Mouse (Mus musculus) heart, embryonic 16.5 days (tissue): ENCODE data around the gene Shank3. TPM values are rescaled to one million over a fixed set of nuclear protein-coding genes. Genes with fewer than 3 reads are reported as not detected.
A peak's percentile ranks its signal among the peaks of the same experiment; 100 is the strongest.

Source experiments
- ATAC-seq: fragments of 200-750 bp; cut with Nextera tagmentation; replicated peaks from 2 replicates; pipeline ENCODE4 v1.8.0; 2017; ENCODE audit warnings: moderate number of reproducible peaks; ENCODE audit not compliant: insufficient read depth, low FRiP score; ENCODE audit errors: extremely low read depth
- H3K27ac ChIP-seq: fragments of 300-500 bp; sonication (generic); 2 replicates; pipeline ENCODE4 v1.5.1; 2014; ENCODE audit warnings: mild to moderate bottlenecking, low read length, control low read depth, moderate library complexity
- H3K27me3 ChIP-seq: fragments of 300-500 bp; sonication (generic); 2 replicates; pipeline ENCODE4 v1.6.1; 2014; ENCODE audit warnings: low read length, mixed read lengths; ENCODE audit not compliant: control insufficient read depth, insufficient read depth
- H3K36me3 ChIP-seq: fragments of 300-500 bp; sonication (generic); 2 replicates; pipeline ENCODE4 v1.6.1; 2014; ENCODE audit not compliant: control insufficient read depth, insufficient read depth
- H3K4me1 ChIP-seq: fragments of 300-500 bp; sonication (generic); 2 replicates; pipeline ENCODE4 v1.6.1; 2014; ENCODE audit warnings: low read length, mixed read lengths; ENCODE audit not compliant: control insufficient read depth, insufficient read depth
- H3K4me2 ChIP-seq: fragments of 300-500 bp; sonication (generic); 2 replicates; pipeline ENCODE4 v1.6.1; 2014; ENCODE audit warnings: low read depth, mild to moderate bottlenecking, control low read depth, low read length
- H3K4me3 ChIP-seq: fragments of 300-500 bp; sonication (generic); 2 replicates; pipeline ENCODE4 v1.5.1; 2014; ENCODE audit warnings: mild to moderate bottlenecking, control low read depth, low read length
- H3K9ac ChIP-seq: fragments of 300-500 bp; sonication (generic); 2 replicates; pipeline ENCODE4 v1.6.1; 2014; ENCODE audit warnings: low read length, control low read depth
- H3K9me3 ChIP-seq: fragments of 300-500 bp; sonication (generic); replicated peaks from 2 replicates; pipeline ENCODE4 v1.6.1; 2016; ENCODE audit warnings: low read length; ENCODE audit not compliant: control insufficient read depth
- WGBS: fragments of 180-500 bp; shearing (Covaris S2); extraction: QIAGEN DNeasy Blood & Tissue Kit; methylation state at CpG from one replicate; pipeline ENCODE4 v1.1.7; 2014; 5-methylcytosine and 5-hydroxymethylcytosine counted together
- polyA plus RNA-seq: library from polyadenylated mRNA; unstranded; fragments of >200 nt; fragmentation: Nextera tagmentation; extraction: Ambion mirVana; gene quantifications from 2 replicates; pipeline ENCODE4 v1.2.1, GENCODE M21; 2015

Gene Shank3
- polyA plus RNA-seq, 1 experiment from 2014 or later, result 1.6 TPM

DNA sequence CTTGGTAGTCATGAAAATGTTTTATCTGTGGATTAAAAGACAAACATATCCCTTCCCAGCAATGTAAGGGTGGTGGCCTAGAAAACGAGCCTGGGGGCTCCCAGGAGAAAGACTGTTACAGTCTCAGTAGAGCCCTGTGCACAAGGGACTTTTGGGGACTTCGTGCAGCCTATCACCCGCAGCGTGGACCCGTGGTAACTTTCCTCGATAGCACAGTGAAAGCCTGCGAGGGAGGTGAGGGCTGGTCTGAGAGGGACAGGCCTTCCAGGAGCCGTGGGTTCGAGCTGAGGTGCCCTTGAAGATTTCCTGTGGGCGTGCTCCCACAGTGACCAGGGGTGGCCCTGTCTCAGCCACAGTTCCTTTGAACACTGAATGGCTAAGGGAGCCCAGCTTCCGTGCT lies 86.2 kb downstream of the Shank3 start:
- H3K4me3 ChIP-seq, result no peak overlapping the region
- no peaks in the 10 kb centered on the region for H3K27me3 ChIP-seq
- ATAC-seq, result no peak
- 81% methylated on average over 11 of the region's 11 CpGs for WGBS
- no peak overlapping the region for H3K9ac ChIP-seq
- H3K4me1 ChIP-seq, result no peaks in the 10 kb centered on the region
- no peaks in the 10 kb centered on the region for H3K9me3 ChIP-seq
- no peak overlapping the region for H3K4me2 ChIP-seq
- H3K27ac ChIP-seq, result no peak overlapping the region
- H3K36me3 ChIP-seq, result 0 out of 2 replicates have a peak, but pooled peaks cover 3% of the 10 kb centered on the region

DNA sequence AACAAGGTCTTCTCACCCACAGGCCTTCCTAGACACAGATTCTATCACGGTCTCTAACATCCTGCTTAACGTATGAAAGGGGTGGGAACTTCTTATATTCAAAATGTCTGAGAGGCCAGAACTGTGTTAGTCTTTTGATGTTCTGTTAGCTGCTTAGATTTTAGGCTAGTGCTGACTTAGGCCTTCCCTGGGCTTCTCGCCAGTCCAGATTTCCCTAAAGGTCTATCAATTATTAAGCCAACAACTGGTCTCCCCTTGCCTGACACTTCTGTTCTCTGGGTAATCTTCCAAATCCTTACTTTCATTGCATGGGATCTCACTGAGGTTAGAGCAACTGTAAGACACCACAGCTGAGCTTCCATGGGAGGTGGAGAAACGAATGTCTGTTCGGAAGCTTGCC lies 89.7 kb downstream of the Shank3 start:
- H3K4me2 ChIP-seq, result no peak overlapping the region
- H3K4me1 ChIP-seq, result peaks cover 5% of the 10 kb centered on the region; the same call in 1 of the 2 replicates
- WGBS, result 74% methylated on average over 5 of the region's 5 CpGs
- H3K9ac ChIP-seq, result no peak overlapping the region
- no peaks in the 10 kb centered on the region for H3K27me3 ChIP-seq
- H3K4me3 ChIP-seq, result no peak overlapping the region
- ATAC-seq, result no peak
- no peak overlapping the region for H3K27ac ChIP-seq
- H3K9me3 ChIP-seq, result no peaks in the 10 kb centered on the region
- no peaks in the 10 kb centered on the region for H3K36me3 ChIP-seq

DNA sequence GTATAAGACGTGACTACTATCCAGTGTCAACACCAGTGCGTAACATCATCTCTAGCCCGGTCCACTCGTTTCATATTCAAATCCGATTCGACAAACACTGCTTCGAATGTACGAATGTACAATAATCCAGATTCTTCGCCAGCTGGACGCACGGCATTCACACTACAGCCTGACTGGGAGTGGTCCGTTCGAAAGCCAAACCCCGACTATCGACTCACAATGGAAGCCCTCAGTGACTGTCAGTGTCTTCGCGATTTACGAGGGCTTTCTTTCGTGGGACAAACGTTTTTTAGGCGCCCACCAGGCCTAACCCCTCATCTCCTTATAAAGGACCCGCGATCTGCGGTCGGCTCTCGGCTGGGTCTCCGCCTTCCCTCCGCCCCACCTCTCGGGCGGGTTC lies 91.9 kb downstream of the Shank3 start:
- 1% methylated on average over 30 of the region's 30 CpGs for WGBS
- Histone ChIP-seq H3K27me3 (no peaks in the 10 kb centered on the region), H3K9me3 (no peaks in the 10 kb centered on the region), H3K4me1 (peaks cover 5% of the 10 kb centered on the region; the same call in 1 of the 2 replicates), H3K9ac (peak overlapping the region; percentile 84), H3K36me3 (no peaks in the 10 kb centered on the region), H3K27ac (peak overlapping the region; percentile 7; the same call in 1 of the 2 replicates), H3K4me2 (peak overlapping the region; percentile 82), H3K4me3 (peak overlapping the region; percentile 79)
- ATAC-seq, result 0 out of 2 replicates have a peak, but pooled peaks have one; percentile 3

DNA sequence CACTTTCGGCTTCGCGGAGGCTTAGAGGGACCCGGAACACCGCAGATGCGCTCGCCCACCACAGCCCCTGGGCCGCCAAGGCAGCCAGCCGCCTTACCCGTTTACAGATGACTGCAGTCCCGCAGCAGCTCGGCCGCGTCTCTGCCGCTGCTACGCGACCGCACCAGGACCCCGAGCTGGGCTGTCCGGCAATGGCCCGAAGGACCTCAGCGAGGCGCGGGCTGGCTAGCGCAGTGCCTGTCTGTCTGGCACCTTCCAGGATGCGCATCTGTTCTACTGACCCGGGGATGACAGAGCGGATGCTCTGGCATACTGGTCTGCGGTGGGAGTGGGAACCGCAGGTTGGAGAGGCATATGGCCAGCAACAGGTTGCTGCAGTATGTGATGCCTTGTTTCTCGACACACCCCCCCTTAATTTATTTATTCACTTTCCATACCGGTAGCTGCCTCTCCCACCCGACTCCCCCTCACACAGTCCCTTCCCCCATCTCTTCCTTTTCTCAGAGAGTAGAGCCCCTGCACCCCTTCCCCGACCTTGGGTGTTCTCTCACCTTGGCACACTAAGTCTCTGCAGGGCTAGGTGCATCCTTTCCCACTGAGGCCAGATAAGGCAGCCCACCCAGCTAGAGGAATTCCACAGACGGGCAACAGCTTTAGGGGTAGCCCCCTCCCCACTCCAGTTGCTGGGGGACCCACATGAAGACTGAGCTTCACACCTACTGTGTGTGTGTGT lies 92.5 kb downstream of the Shank3 start, which contains the start of gene Rabl2:
TSS of gene Rabl2 (minus strand) at position 201 of the 733 bp plus-strand sequence.
- H3K27ac ChIP-seq, result peak within 1 kb of the TSS; percentile 7; the same call in 1 of the 2 replicates
- H3K9ac ChIP-seq, result peak within 1 kb of the TSS; percentile 84
- H3K36me3 ChIP-seq, result no peaks in the 10 kb centered on the region
- H3K4me2 ChIP-seq, result peak within 1 kb of the TSS; percentile 82
- peak; percentile 96 for ATAC-seq
- no peaks in the 10 kb centered on the region for H3K9me3 ChIP-seq
- peak within 1 kb of the TSS; percentile 79 for H3K4me3 ChIP-seq
- under 1% methylated on average over 35 of the region's 35 CpGs for WGBS
- no peaks in the 10 kb centered on the region for H3K27me3 ChIP-seq
- peaks cover 5% of the 10 kb centered on the region; the same call in 1 of the 2 replicates for H3K4me1 ChIP-seq

DNA sequence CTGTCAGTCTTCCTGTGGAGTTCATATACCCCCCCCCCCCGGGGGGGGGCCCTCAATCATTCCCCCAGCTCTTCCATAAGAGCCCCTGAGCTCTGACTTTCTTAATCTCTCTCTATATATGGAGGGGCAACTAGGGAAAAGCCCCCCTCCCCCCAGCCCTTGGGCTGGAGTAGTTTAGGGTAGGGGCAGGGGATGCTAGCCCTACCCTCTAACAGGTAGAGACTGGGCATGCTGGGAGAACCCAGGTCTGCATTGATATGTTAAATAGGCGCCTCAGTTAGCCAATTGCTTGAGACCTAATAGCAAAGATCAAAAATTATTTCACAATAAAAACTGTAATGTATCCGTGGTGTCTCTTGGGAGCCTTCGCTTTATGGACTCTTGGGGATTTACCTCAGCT lies 93.1 kb downstream of the Shank3 start:
- H3K4me3 ChIP-seq, result no peak overlapping the region
- H3K9me3 ChIP-seq, result no peaks in the 10 kb centered on the region
- H3K36me3 ChIP-seq, result no peaks in the 10 kb centered on the region
- no peak overlapping the region for H3K9ac ChIP-seq
- no peak for ATAC-seq
- WGBS, result 44% methylated on average over 4 of the region's 4 CpGs
- no peak overlapping the region for H3K4me2 ChIP-seq
- no peaks in the 10 kb centered on the region for H3K27me3 ChIP-seq
- peaks cover 5% of the 10 kb centered on the region; the same call in 1 of the 2 replicates for H3K4me1 ChIP-seq
- H3K27ac ChIP-seq, result no peak overlapping the region

DNA sequence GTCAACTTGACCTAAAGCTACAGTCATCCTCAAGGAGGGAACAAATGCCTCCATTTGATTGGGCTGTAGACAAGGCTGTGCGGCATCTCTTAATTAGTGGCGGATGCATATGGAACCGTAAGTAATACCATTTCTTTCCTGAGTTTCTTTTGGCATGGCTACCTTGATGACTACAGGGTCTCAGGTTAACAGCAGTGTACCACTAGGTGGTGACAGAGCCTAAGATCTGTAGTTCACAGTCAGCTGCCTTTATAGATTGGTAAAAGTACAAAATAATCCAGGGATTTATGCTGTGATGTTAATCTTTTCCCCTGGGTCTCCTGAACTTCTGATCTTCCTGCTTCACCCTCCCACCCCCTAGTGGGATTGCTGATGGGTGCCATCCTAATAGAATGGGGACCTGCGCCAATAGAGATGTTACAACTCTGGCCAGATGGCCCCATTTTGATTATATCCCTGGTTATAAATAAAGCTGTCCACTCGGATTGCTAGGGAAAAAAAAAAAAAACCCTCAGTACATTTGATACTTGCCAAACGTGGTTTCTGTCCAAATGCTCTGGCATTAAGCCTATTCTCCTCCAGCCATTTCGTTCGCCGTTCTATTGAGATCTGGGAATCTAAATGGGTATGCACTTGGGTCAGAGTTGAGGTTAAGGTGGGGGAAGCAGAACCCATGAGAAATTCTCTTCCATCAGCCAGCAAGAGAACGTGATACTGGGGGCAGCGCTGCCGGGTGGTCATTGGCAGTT lies 106.6 kb downstream of the Shank3 start:
- Histone ChIP-seq H3K4me2 (no peak overlapping the region), H3K9ac (no peak overlapping the region), H3K4me1 (no peaks in the 10 kb centered on the region), H3K27ac (no peak overlapping the region), H3K4me3 (no peak overlapping the region), H3K9me3 (peaks cover 4% of the 10 kb centered on the region), H3K27me3 (no peaks in the 10 kb centered on the region), H3K36me3 (no peaks in the 10 kb centered on the region)
- ATAC-seq, result no peak
- WGBS, result 66% methylated on average over 12 of the region's 12 CpGs

DNA sequence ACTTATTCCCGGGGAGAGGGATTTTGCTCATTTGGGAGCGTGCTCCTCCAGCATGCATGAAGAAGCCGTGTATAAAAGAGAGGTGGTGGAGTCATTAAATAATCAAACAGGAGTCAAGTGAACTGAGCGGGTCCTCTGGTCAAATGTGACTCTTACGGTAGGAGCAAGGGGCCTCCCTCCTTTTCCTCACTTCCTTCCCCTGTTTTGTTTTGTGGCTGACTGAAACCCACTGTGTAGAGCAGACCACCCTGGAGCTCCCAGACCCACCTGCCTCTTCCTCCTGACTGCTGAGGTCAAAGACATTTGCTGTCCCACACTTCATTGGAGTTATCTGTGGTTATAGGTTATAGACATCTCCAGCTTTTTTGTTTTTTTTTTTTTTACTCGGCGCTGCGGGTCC lies 108.1 kb downstream of the Shank3 start:
- Histone ChIP-seq H3K27ac (no peak overlapping the region), H3K27me3 (no peaks in the 10 kb centered on the region), H3K4me1 (no peaks in the 10 kb centered on the region), H3K9ac (no peak overlapping the region), H3K36me3 (no peaks in the 10 kb centered on the region), H3K4me3 (no peak overlapping the region), H3K4me2 (no peak overlapping the region), H3K9me3 (peaks cover 4% of the 10 kb centered on the region)
- no peak for ATAC-seq
- WGBS, result 76% methylated on average over 8 of the region's 8 CpGs

DNA sequence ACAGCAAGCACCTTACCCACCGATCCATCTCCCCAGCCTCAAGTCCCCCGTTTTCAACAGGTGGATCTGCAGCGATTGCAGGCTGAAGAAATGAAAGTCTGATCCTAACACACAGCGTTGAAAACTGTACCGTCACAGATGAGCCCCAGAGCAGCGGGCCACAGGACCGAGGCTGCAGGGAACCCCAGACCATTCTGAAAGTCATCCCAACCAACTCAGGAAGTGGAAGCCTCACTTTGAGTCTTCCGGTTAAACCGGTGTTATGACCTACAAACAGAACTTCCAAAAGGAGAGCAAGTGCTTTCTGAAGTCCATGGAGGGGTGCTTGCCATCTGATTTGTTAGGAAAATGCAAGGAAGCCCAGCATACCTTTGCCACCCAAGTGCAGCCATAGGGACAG lies 108.5 kb downstream of the Shank3 start:
- Histone ChIP-seq H3K4me1 (no peaks in the 10 kb centered on the region), H3K4me2 (no peak overlapping the region), H3K4me3 (no peak overlapping the region), H3K9me3 (peaks cover 4% of the 10 kb centered on the region), H3K36me3 (no peaks in the 10 kb centered on the region), H3K9ac (no peak overlapping the region), H3K27me3 (no peaks in the 10 kb centered on the region), H3K27ac (no peak overlapping the region)
- no peak for ATAC-seq
- 67% methylated on average over 9 of the region's 9 CpGs for WGBS
